Mouse (Mus musculus) embryo, embryonic 9.5 days (tissue): ENCODE measurements around the gene Trappc12.
A peak's percentile ranks its signal among the peaks of the same experiment; 100 is the strongest.
"Not testable (repeated sequence)": the region's sequence is repeated elsewhere in the genome, so short reads cannot be mapped to it uniquely, and the experiment has no call there.

Experiments
- DNase-seq: peaks from one replicate; pipeline ENCODE4 v3.0.0-alpha.2; 2017; ENCODE audit errors: extremely low spot score

Gene Trappc12

GRCm38 (mm10) chr12:28733520-28734245 lies 16.6 kb downstream of the Trappc12 start:
- DNase-seq: not testable (repeated sequence)

DNA sequence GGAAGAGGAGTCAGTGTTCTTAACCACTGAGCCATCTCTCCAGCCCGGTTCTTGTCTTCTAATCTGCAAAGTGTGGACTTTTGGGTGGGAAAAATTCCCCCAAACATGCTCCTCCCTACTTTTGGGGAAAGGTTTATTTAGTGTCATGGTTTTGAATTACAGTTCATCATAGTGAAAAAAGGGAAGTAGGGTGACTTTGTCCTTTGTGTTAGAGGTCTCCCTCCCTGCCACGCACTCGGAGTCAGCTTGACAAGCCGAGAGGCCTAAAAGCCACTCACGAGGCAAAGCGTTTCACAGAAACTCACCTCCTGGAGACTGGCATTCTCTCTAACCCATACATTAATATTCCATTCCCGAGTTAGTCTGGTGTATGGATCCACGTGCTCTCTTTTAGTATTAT lies 17.6 kb downstream of the Trappc12 start:
- DNase-seq: no peak

GRCm38 (mm10) chr12:28727061-28727460 lies 23.2 kb downstream of the Trappc12 start:
- no peak for DNase-seq

DNA sequence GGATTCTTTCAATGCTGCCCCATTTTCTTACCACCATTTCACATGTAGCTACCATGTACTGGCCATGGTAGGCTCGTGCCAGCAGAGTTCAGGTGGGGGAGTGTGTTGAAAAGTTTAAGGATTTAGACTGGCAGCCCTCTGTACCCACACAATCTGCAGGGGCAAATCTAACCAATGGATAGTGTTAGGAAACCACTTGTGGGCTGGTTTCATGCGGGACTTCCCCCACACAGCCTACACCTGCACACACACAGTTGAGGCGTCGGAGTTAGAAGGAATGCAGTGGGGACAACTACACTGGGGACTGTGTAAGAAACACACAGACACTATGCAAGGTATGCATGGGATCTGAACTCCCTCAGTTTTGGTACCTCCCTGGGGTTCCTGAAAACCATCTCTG lies 24.1 kb downstream of the Trappc12 start:
- no peak for DNase-seq

DNA sequence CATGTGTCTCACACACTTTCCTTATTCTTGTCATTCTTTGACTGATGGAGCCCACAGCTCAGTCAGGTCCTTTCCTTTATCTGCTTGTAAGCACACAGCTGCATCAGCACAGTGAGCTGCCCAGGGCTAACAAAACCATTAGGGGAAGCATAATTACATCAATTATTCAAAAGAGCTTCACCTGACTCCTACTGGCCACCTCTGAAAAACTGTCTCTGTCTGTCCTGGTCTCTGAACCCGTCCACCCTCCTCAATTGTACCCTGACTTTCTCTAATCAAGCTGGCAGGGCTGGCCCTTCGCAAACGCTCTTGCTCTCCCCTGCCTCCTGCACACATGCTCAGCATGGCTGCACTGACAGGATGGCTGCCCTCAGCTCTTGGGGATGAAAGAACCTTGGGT lies 25.9 kb downstream of the Trappc12 start:
- DNase-seq: no peak

- DNase-seq: no peak
Observed at GRCm38 (mm10) chr12:28718106-28718505, 32.2 kb downstream of the Trappc12 start.

GRCm38 (mm10) chr12:28717066-28717465 lies 33.2 kb downstream of the Trappc12 start:
- DNase-seq: no peak

GRCm38 (mm10) chr12:28714822-28715632 lies 35.2 kb downstream of the Trappc12 start:
- no peak for DNase-seq

DNA sequence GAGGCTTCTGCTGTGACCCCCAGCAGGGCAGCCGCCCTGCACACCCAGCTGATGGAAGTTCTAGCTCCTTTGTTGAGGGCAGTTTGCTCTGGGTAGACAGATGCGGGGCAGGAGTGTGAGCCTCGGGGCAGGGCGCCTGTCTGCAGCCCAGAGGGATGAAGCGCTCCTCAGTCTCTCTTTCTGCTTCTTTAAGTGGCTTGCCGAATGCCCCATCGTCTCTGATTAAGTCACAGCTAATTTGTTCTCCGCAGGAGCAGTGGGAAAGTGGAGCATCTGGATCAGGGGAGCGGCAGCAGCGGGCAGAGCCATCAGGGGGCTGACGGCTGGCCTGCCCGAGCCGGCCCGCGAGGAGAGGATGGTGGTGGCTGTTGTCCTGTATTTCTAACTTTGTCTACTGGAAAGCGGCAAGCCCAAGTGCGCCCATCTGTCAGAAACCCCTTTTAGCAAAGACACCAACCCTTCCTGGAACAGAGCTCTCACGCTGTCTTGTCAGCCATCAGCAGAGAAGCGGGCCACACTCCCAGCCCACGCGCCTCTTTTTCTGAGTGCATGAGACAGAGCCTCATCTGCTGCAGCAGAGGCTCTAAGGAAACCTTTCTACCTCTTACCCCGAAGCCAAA lies 39.6 kb downstream of the Trappc12 start:
- no peak for DNase-seq

GRCm38 (mm10) chr12:28708154-28708553 lies 42.1 kb downstream of the Trappc12 start:
- DNase-seq: no peak

GRCm38 (mm10) chr12:28705204-28705603 lies 45.1 kb downstream of the Trappc12 start:
- DNase-seq: no peak

DNA sequence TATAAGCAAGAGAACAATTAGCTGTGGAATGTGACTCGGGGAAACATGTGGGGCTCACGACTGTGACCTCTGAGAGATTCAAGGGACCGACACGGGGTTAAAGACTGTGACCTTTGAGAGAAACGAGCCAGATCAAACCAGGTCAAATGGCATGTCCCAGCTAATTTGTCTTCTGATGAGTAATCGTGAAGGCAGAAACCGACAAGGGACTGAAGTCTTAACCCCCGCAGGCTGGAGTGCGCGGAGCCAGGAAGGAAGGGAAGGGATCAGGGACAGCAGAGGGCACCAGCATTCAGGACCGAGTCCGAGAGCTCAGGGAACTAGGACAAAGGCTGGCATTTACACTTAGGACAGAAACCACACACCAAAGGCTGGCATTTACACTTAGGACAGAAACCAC lies 45.9 kb downstream of the Trappc12 start:
- DNase-seq: peak; percentile 71

DNA sequence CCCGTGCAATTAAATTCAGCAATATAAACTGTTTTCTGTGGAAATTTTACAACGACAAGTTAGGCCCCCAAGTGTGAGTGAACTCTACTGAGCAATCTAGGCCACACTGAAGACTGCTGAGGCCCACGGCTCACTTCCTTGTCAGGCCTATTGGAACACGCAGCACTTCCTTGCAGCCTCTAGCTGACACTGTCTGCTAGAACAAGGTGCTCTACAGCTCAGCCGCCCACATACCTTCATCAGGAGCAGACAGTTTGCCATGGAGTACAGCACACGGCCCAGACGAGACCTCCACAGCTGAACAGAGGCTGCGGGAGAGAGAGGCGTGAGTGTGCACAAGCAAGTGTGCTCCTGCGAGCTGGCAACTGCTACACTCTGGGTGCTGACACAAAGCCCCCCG lies 49.0 kb downstream of the Trappc12 start:
- no peak for DNase-seq

DNA sequence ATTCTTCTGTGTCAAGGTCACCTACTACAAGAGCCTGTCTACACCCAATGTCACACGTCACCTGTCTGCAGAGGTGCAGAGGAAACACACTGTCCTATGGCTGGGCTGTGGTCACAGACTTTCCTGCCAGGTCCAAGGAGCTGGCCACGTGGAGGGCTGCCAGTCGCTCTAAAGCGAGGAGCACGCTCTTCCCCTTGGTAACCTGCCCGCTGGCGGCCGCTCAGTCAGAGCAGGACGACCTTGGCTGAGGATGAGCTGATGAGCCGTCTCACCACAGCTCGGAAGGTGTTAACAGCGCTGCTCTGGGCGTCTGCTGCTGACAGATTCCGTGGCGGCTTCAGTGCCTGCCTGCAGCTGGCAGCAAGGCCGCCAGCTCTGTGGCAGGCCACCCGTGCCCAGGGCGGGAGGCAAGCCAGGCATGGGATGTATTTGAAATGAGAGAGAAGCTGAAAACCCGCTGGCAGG lies 49.7 kb downstream of the Trappc12 start:
- no peak for DNase-seq

GRCm38 (mm10) chr12:28700101-28700511 lies 50.2 kb downstream of the Trappc12 start:
- no peak for DNase-seq

DNA sequence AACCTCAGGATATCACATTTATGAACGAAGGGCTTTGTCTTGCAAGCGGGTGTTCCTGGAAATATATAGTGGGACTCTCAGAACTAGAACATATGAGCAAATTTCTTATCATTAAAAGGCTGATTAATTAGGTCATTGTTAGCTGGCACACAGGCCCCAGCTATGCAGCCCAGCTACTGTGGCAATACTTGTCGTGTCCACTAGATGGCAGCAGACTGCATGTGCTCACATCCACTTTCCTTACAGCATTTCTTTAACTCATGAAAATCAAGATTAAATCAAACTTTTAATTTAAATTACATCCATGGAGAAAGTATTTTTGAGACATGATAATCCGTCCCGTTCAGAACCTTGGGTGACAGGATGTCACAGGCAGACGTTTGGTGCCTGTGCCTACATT lies 50.6 kb downstream of the Trappc12 start:
- peak; percentile 71 for DNase-seq

DNA sequence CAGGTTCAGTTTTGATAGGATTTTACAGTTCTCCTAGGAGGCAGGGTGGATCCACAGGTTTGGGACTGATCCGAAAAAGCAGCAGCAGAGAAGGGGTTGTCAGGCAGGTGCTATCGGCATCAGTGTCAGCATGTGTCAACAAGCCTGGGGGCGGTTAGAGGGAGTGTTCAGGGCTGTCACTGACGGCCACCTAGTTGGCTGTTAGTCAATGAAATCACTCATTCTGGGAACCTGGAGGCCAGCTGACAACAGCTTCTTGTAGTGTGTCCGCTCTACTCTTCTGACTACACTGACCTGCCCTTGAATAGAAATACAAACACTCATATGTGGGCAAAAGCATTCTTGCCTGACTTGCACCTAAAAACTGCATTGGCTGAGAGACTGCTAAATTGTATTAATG lies 51.2 kb downstream of the Trappc12 start:
- no peak for DNase-seq

DNA sequence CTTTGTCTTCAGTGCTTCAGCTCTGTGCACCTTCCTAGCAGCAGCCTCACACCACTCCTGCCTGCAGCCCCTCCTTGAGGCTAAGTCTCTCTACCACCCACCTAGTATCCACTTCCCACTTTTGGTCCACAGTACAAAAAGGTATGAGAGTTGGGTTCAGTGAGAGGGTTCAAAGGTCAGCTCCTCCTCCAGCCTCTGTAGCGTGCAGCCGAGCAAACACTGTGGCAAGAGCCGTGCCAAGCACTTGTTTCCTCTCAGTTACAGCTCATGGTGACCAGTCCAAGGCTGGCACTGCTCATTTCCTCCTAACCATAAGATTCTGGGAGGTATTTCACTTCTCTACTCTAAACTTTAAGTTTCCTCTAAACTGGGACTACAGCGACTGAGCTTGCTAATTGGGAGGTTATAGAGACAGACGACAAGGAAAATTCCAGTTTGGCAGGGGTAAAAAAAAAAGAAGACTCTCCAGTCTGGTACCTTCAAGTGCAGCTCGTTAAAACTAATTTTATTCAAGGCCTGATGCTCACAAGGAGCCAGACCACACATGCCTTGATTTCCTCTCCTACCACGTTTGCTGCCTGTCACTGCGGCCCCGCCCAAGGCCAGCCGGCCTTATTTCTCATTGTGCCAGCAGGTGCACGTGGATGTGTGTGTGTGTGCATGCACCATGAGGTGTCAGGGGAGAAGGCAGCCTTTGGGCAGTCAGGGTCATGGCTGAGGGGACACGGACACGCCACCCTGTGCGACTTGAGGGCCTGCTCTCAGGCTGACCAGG lies 52.3 kb downstream of the Trappc12 start:
- DNase-seq: no peak

DNA sequence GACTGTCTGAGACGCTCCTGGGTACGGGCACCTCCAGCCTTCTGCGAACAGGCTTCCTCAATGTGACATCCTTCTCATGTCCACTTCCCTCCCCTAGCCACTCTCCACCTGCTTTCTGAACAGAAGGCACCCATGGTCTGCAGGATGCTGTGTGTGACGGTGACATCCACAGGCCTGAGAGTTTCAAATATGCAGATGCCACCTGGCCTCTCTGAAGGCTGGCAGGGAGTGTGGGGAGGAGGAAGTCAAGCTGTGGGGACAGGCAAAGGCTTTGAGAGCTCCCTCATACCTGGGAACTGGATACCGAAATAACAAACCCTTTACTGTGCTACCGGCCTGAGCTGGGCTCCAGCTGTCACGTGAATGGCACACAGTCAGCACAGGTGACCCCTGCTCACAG lies 55.5 kb downstream of the Trappc12 start:
- no peak for DNase-seq

- DNase-seq: no peak
Observed at GRCm38 (mm10) chr12:28694231-28694630, 56.0 kb downstream of the Trappc12 start.

GRCm38 (mm10) chr12:28693738-28694137 lies 56.5 kb downstream of the Trappc12 start:
- no peak for DNase-seq

DNA sequence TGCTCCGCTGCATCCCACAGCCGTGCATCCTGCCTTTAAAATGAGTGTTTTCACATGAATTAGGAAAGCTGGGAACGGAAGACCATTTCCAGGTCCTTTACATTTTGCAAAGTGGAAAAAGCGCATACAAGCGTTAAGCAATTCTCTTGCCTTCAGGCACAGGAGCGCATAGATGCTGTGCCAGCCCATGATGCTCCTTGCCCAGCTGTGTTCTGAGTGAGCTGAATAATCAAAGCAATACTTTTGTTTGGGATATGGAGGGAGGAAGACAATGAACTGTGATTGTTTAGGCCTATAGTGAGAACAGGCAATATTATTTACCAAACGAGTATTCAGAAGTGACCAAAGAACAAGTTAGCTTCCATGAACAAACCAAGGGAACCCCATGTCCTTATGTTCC lies 59.5 kb downstream of the Trappc12 start:
- no peak for DNase-seq
